Mouse (Mus musculus) liver, postnatal 0 days (tissue): ENCODE measurements around the gene Metap2.

Source experiments
- CTCF ChIP-seq: sonication (generic); IDR thresholded peaks from 2 replicates; pipeline ENCODE4 v1.5.1; 2016; ENCODE audit warnings: antibody characterized with exemption, low read depth
- EP300 ChIP-seq: IDR thresholded peaks from 2 replicates; pipeline ENCODE4 v1.6.1; 2016; ENCODE audit warnings: antibody characterized with exemption, low read depth, mild to moderate bottlenecking

DNA sequence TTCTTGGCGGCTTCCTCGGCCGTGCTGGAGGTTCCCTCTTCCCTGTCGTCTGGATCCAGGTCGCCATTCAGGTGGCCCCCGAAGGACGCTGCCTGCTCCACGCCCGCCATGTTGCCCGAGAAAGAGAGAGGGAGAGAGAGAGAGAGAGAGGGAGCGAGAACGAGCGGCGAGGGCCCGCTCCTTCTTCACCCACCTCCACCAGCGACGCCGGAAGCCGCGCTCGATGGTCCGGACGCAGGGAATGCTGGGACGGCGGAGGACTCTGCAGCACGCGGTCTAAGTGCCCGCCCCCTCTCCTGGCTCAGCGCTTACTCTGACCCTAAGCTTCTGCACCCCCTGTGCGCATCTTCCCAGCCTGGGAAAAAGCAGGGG, 7.3 kb downstream of the Metap2 start:
- TF ChIP-seq CTCF: no peak
- no peak; the same call in 1 of the 2 replicates for TF ChIP-seq EP300
